Mouse (Mus musculus) lung, postnatal 0 days (tissue): Measurements from ENCODE around the gene Oxa1l. TPM values are rescaled to one million over a fixed set of nuclear protein-coding genes. Genes with fewer than 3 reads are reported as not detected.

Source experiments
- ATAC-seq: fragments of 200-750 bp; cut with Nextera tagmentation; 2 replicates; pipeline ENCODE4 v1.8.0; 2017; ENCODE audit warnings: moderate library complexity
- DNase-seq: peaks from one replicate; pipeline ENCODE4 v3.0.0-alpha.2; 2016; ENCODE audit warnings: low spot score
- H3K27ac ChIP-seq: fragments of 300-500 bp; sonication (generic); 2 replicates; pipeline ENCODE4 v1.5.1; 2014; ENCODE audit warnings: antibody characterized with exemption, mild to moderate bottlenecking, low read length, mixed read lengths
- H3K27me3 ChIP-seq: fragments of 300-500 bp; sonication (generic); replicated peaks from 2 replicates; pipeline ENCODE4 v1.6.1; 2014; ENCODE audit warnings: low read length, mixed read lengths; ENCODE audit not compliant: insufficient read depth
- H3K36me3 ChIP-seq: fragments of 300-500 bp; sonication (generic); 2 replicates; pipeline ENCODE4 v1.6.1; 2014; ENCODE audit warnings: low read length, mixed read lengths; ENCODE audit not compliant: insufficient read depth
- H3K4me1 ChIP-seq: fragments of 300-500 bp; sonication (generic); 2 replicates; pipeline ENCODE4 v1.6.1; 2014; ENCODE audit warnings: antibody characterized with exemption, low read depth, low read length, mixed read lengths; ENCODE audit not compliant: insufficient read depth
- H3K4me2 ChIP-seq: fragments of 300-500 bp; sonication (generic); replicated peaks from 2 replicates; pipeline ENCODE4 v1.6.1; 2014; ENCODE audit warnings: low read depth, mild to moderate bottlenecking, low read length, moderate library complexity, mixed read lengths
- H3K4me3 ChIP-seq: fragments of 300-500 bp; sonication (generic); 2 replicates; pipeline ENCODE4 v1.5.1; 2014; ENCODE audit warnings: low read depth, low read length
- H3K9ac ChIP-seq: fragments of 300-500 bp; sonication (generic); replicated peaks from 2 replicates; pipeline ENCODE4 v1.6.1; 2014; ENCODE audit warnings: low read depth, mild to moderate bottlenecking
- H3K9me3 ChIP-seq: fragments of 300-500 bp; sonication (generic); 2 replicates; pipeline ENCODE4 v1.6.1; 2016; ENCODE audit warnings: low read length, mixed read lengths
- CTCF ChIP-seq: IDR thresholded peaks from 2 replicates; pipeline ENCODE4 v1.5.1; 2016; ENCODE audit warnings: antibody characterized with exemption, mild to moderate bottlenecking
- EP300 ChIP-seq: IDR thresholded peaks from 2 replicates; pipeline ENCODE4 v1.6.1; 2016; ENCODE audit warnings: antibody characterized with exemption, mild to moderate bottlenecking, control low read depth
- WGBS: fragments of 180-500 bp; shearing (Covaris S2); extraction: QIAGEN DNeasy Blood & Tissue Kit; methylation state at CpG from one replicate; pipeline ENCODE4 v1.1.7; 2014; 5-methylcytosine and 5-hydroxymethylcytosine counted together
- polyA plus RNA-seq: library from polyadenylated mRNA; unstranded; fragments of >200 nt; fragmentation: Nextera tagmentation; extraction: Ambion mirVana; gene quantifications from 2 replicates; pipeline ENCODE4 v1.2.1, GENCODE M21; 2015

Oxa1l gene
- polyA plus RNA-seq, 1 experiment from 2014 or later = 35.0 TPM

- Histone ChIP-seq H3K4me1 (no peaks in the 10 kb centered on the region), H3K4me2 (no peak overlapping the region), H3K9ac (0 out of 2 replicates have a peak overlapping the region, but pooled peaks have one; percentile 6), H3K27ac (no peak overlapping the region), H3K27me3 (no peaks in the 10 kb centered on the region), H3K9me3 (no peaks in the 10 kb centered on the region), H3K36me3 (no peaks in the 10 kb centered on the region), H3K4me3 (no peak overlapping the region)
- TF ChIP-seq EP300 (no peak), CTCF (no peak)
- 48% methylated on average over 8 of the region's 8 CpGs for WGBS
- ATAC-seq (no peak), DNase-seq (no peak)
Measured at GRCm38 (mm10) chr14:54398921-54399382, 38.3 kb downstream of the Oxa1l start.

- no peak for TF ChIP-seq EP300
- no peak for TF ChIP-seq CTCF
- Histone ChIP-seq H3K27ac (no peak overlapping the region), H3K27me3 (no peaks in the 10 kb centered on the region), H3K9ac (no peak overlapping the region), H3K9me3 (no peaks in the 10 kb centered on the region), H3K36me3 (no peaks in the 10 kb centered on the region), H3K4me3 (no peak overlapping the region), H3K4me2 (no peak overlapping the region), H3K4me1 (no peaks in the 10 kb centered on the region)
- DNase-seq (no peak), ATAC-seq (no peak)
- 55% methylated on average over 3 of the region's 3 CpGs for WGBS
Measured at GRCm38 (mm10) chr14:54401723-54402122, 41.1 kb downstream of the Oxa1l start.

GRCm38 (mm10) chr14:54408336-54409056 is 47.9 kb downstream of the Oxa1l start:
- H3K27ac ChIP-seq = peak overlapping the region; percentile 92; the same call in 1 of the 2 replicates

GRCm38 (mm10) chr14:54409057-54409645 is 48.5 kb downstream of the Oxa1l start:
- Histone ChIP-seq H3K4me2 (peak overlapping the region; percentile 49), H3K27ac (peak overlapping the region; percentile 92; the same call in 1 of the 2 replicates), H3K36me3 (no peaks in the 10 kb centered on the region), H3K9me3 (no peaks in the 10 kb centered on the region), H3K9ac (no peak overlapping the region), H3K4me1 (peaks cover 28% of the 10 kb centered on the region), H3K27me3 (no peaks in the 10 kb centered on the region), H3K4me3 (no peak overlapping the region)
- 68% methylated on average over 7 of the region's 7 CpGs for WGBS
- ATAC-seq = peak; percentile 11
- TF ChIP-seq EP300 (no peak; the same call in 1 of the 2 replicates), CTCF (no peak)
- peak; percentile 40 for DNase-seq

More at GRCm38 (mm10) chr14:54408336-54409056, 47.9 kb downstream of the Oxa1l start:
- H3K36me3 ChIP-seq = no peaks in the 10 kb centered on the region
- TF ChIP-seq CTCF (peak; percentile 46), EP300 (no peak)
- H3K9me3 ChIP-seq = no peaks in the 10 kb centered on the region
- ATAC-seq (no peak), DNase-seq (no peak)
- whole genome bisulfite sequencing = 88% methylated on average over 25 of the region's 25 CpGs
- no peak overlapping the region for H3K4me2 ChIP-seq
- no peak overlapping the region for H3K4me3 ChIP-seq
- no peak overlapping the region for H3K9ac ChIP-seq
- no peaks in the 10 kb centered on the region for H3K27me3 ChIP-seq
- peaks cover 21% of the 10 kb centered on the region; the same call in 1 of the 2 replicates for H3K4me1 ChIP-seq

GRCm38 (mm10) chr14:54409980-54410810 is 49.6 kb downstream of the Oxa1l start:
- peak overlapping the region; percentile 34; the same call in 1 of the 2 replicates for H3K9ac ChIP-seq
- peaks cover 30% of the 10 kb centered on the region for H3K4me1 ChIP-seq
- peak overlapping the region; percentile 49 for H3K4me2 ChIP-seq
- no peaks in the 10 kb centered on the region for H3K9me3 ChIP-seq
- WGBS = 16% methylated on average over 17 of the region's 17 CpGs
- DNase-seq = peak; percentile 85
- no peaks in the 10 kb centered on the region for H3K27me3 ChIP-seq
- H3K4me3 ChIP-seq = peak overlapping the region; percentile 12; the same call in 1 of the 2 replicates
- peak overlapping the region; percentile 92 for H3K27ac ChIP-seq
- H3K36me3 ChIP-seq = no peaks in the 10 kb centered on the region
- ATAC-seq = peak; percentile 81
- TF ChIP-seq EP300 (no peak), CTCF (peak; percentile 24)
